Mouse (Mus musculus) midbrain, embryonic 15.5 days (tissue): ENCODE results near the gene Olfr736. TPM values are rescaled to one million over a fixed set of nuclear protein-coding genes. Genes with fewer than 3 reads are reported as not detected.

ENCODE experiments used
- ATAC-seq: fragments of 200-750 bp; cut with Nextera tagmentation; replicated peaks from 2 replicates; pipeline ENCODE4 v1.8.0; 2017; ENCODE audit warnings: moderate TSS enrichment
- H3K27ac ChIP-seq: fragments of 300-500 bp; sonication (generic); 2 replicates; pipeline ENCODE4 v1.5.1; 2015; ENCODE audit warnings: mild to moderate bottlenecking, inconsistent platforms
- H3K27me3 ChIP-seq: fragments of 300-500 bp; sonication (generic); replicated peaks from 2 replicates; pipeline ENCODE4 v1.6.1; 2015; ENCODE audit warnings: inconsistent platforms
- H3K36me3 ChIP-seq: fragments of 300-500 bp; sonication (generic); replicated peaks from 2 replicates; pipeline ENCODE4 v1.6.1; 2015; ENCODE audit warnings: inconsistent platforms
- H3K4me1 ChIP-seq: fragments of 300-500 bp; sonication (generic); 2 replicates; pipeline ENCODE4 v1.6.1; 2015; ENCODE audit warnings: inconsistent platforms
- H3K4me2 ChIP-seq: fragments of 300-500 bp; sonication (generic); 2 replicates; pipeline ENCODE4 v1.6.1; 2015; ENCODE audit warnings: inconsistent platforms, mild to moderate bottlenecking, moderate library complexity
- H3K4me3 ChIP-seq: fragments of 300-500 bp; sonication (generic); 2 replicates; pipeline ENCODE4 v1.5.1; 2015; ENCODE audit warnings: mild to moderate bottlenecking, inconsistent platforms
- H3K9ac ChIP-seq: fragments of 300-500 bp; sonication (generic); 2 replicates; pipeline ENCODE4 v1.6.1; 2015; ENCODE audit warnings: mild to moderate bottlenecking, inconsistent platforms
- H3K9me3 ChIP-seq: fragments of 300-500 bp; sonication (generic); 2 replicates; pipeline ENCODE4 v1.6.1; 2016; ENCODE audit warnings: inconsistent platforms
- WGBS: fragments of 180-500 bp; shearing (Covaris S2); methylation state at CpG from one replicate; pipeline ENCODE4 v1.1.7; 2015; ENCODE audit warnings: mixed read lengths; 5-methylcytosine and 5-hydroxymethylcytosine counted together
- polyA plus RNA-seq: library from polyadenylated mRNA; unstranded; fragments of >200 nt; fragmentation: Nextera tagmentation; extraction: Ambion mirVana; gene quantifications from 2 replicates; pipeline ENCODE4 v1.2.1, GENCODE M21; 2015

Olfr736 gene
- polyA plus RNA-seq, result not detected in 2 replicates

- 90% methylated on average over 2 of the region's 2 CpGs for WGBS
- H3K36me3 ChIP-seq, result no peaks in the 10 kb centered on the region
- no peak within 1 kb of the TSS for H3K4me2 ChIP-seq
- no peak within 1 kb of the TSS for H3K4me3 ChIP-seq
- H3K27ac ChIP-seq, result no peak within 1 kb of the TSS
- H3K4me1 ChIP-seq, result no peaks in the 10 kb centered on the region
- H3K27me3 ChIP-seq, result no peaks in the 10 kb centered on the region
- no peak within 1 kb of the TSS for H3K9ac ChIP-seq
- ATAC-seq, result no peak
- no peaks in the 10 kb centered on the region for H3K9me3 ChIP-seq
Observed at GRCm38 (mm10) chr14:50380863-50381262, at the start of gene Olfr736. Gene Olfr736, plus strand, starts transcription at chr14:50381163.

DNA sequence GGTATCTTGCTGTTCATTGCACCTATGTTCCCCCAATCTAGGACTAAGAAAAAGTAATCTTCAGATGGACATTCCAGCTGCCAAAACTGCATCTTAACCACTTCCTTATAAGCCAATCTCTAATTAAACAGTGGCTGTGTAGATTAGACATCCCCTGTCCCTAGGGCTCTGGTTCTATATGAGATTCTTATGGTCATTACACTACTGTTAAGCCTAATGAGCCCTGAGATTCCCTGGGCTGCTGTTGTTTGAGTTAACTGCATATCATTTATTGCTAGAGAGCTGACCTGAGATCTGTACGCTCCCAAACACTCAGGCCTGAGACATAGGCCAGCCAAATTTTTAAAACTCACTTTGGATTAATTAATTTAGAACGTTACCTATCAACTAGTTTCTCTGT is 32.2 kb upstream of the Olfr736 start, which contains the start of gene Olfr735:
TSS of gene Olfr735 (minus strand) at position 77 of the 400 bp plus-strand sequence.
- Histone ChIP-seq H3K27me3 (no peaks in the 10 kb centered on the region), H3K36me3 (no peaks in the 10 kb centered on the region), H3K27ac (no peak within 1 kb of the TSS), H3K9ac (no peak within 1 kb of the TSS), H3K4me2 (no peak within 1 kb of the TSS), H3K4me1 (no peaks in the 10 kb centered on the region), H3K9me3 (no peaks in the 10 kb centered on the region), H3K4me3 (no peak within 1 kb of the TSS)
- WGBS, result 90% methylated on average over 2 of the region's 2 CpGs
- ATAC-seq, result no peak

GRCm38 (mm10) chr14:50352438-50352837 is 28.5 kb upstream of the Olfr736 start:
- Histone ChIP-seq H3K9ac (no peak overlapping the region), H3K9me3 (no peaks in the 10 kb centered on the region), H3K27me3 (no peaks in the 10 kb centered on the region), H3K4me1 (no peaks in the 10 kb centered on the region), H3K27ac (no peak overlapping the region), H3K36me3 (no peaks in the 10 kb centered on the region), H3K4me3 (no peak overlapping the region), H3K4me2 (no peak overlapping the region)
- no peak for ATAC-seq
- WGBS, result 44% methylated on average over 3 of the region's 3 CpGs

GRCm38 (mm10) chr14:50356725-50357124 is 24.2 kb upstream of the Olfr736 start:
- Histone ChIP-seq H3K9me3 (no peaks in the 10 kb centered on the region), H3K27me3 (no peaks in the 10 kb centered on the region), H3K9ac (no peak overlapping the region), H3K4me3 (no peak overlapping the region), H3K27ac (no peak overlapping the region), H3K4me1 (no peaks in the 10 kb centered on the region), H3K4me2 (no peak overlapping the region), H3K36me3 (no peaks in the 10 kb centered on the region)
- ATAC-seq, result no peak
- 83% methylated on average over 2 of the region's 2 CpGs for WGBS

GRCm38 (mm10) chr14:50357593-50357992 is 23.4 kb upstream of the Olfr736 start, which contains the start of gene Tlr11:
Gene Tlr11, plus strand, starts transcription at chr14:50357914.
- WGBS, result 88% methylated on average over 2 of the region's 2 CpGs
- Histone ChIP-seq H3K27me3 (no peaks in the 10 kb centered on the region), H3K9ac (no peak within 1 kb of the TSS), H3K27ac (no peak within 1 kb of the TSS), H3K4me3 (no peak within 1 kb of the TSS), H3K36me3 (no peaks in the 10 kb centered on the region), H3K4me2 (no peak within 1 kb of the TSS), H3K9me3 (no peaks in the 10 kb centered on the region), H3K4me1 (no peaks in the 10 kb centered on the region)
- no peak for ATAC-seq

DNA sequence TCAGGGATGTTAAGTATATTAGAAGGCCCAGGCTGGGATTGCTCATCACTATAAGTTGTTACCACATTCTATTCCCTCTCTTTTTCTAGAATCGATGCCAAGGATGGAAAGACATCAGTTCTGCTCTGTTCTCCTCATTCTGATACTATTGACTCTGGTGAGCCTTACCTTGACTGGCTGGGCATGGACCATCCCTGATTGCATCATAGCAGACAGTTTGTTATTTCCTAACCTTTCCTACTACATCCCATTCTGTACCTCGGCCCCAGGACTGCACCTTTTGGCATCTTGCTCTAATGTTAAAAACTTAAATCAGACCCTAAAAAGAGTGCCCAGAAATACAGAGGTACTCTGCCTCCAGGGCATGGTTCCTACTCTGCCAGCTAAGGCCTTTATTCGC is 20.5 kb upstream of the Olfr736 start:
- H3K36me3 ChIP-seq, result no peaks in the 10 kb centered on the region
- no peaks in the 10 kb centered on the region for H3K27me3 ChIP-seq
- H3K9ac ChIP-seq, result no peak overlapping the region
- H3K27ac ChIP-seq, result no peak overlapping the region
- no peaks in the 10 kb centered on the region for H3K4me1 ChIP-seq
- H3K4me2 ChIP-seq, result no peak overlapping the region
- no peaks in the 10 kb centered on the region for H3K9me3 ChIP-seq
- H3K4me3 ChIP-seq, result no peak overlapping the region
- WGBS, result 91% methylated on average over 3 of the region's 3 CpGs
- no peak for ATAC-seq

DNA sequence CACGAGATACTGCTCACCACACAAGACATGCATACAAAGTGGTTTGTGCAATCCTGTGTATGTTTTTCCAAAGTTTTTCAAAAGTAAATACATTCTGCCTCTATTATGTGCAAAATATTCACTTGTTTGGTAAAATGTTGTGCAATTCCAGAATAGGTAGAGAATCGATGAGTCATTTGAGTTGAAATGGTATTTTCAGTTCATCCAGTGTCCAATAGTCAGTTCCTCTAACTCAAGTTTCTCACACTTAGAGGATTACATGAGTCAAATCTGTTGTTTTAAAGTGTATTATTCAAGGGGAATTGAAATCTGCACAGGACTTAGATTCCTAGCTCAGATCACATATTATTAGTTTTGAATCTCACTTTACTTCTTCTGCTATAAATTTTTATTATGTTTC is 17.4 kb upstream of the Olfr736 start:
- no peak overlapping the region for H3K9ac ChIP-seq
- 81% methylated on average over 2 of the region's 2 CpGs for WGBS
- ATAC-seq, result no peak

GRCm38 (mm10) chr14:50407268-50407667 is 26.3 kb downstream of the Olfr736 start, which contains the start of gene Olfr738:
Gene Olfr738, plus strand, starts transcription at chr14:50407568.
- no peaks in the 10 kb centered on the region for H3K27me3 ChIP-seq
- ATAC-seq, result no peak
- WGBS, result 88% methylated on average over 1 of the region's 1 CpGs

More for the DNA sequence above, 17.4 kb upstream of the Olfr736 start:
- no peaks in the 10 kb centered on the region for H3K36me3 ChIP-seq
- H3K4me1 ChIP-seq, result no peaks in the 10 kb centered on the region
- H3K27me3 ChIP-seq, result no peaks in the 10 kb centered on the region
- H3K9me3 ChIP-seq, result no peaks in the 10 kb centered on the region
- H3K4me3 ChIP-seq, result no peak overlapping the region
- H3K4me2 ChIP-seq, result no peak overlapping the region
- no peak overlapping the region for H3K27ac ChIP-seq

GRCm38 (mm10) chr14:50418326-50418725 is 37.4 kb downstream of the Olfr736 start, which contains the start of gene Olfr739:
Gene Olfr739, plus strand, starts transcription at chr14:50418626.
- Histone ChIP-seq H3K4me1 (no peaks in the 10 kb centered on the region), H3K27ac (no peak within 1 kb of the TSS), H3K4me3 (no peak within 1 kb of the TSS), H3K36me3 (no peaks in the 10 kb centered on the region), H3K9me3 (no peaks in the 10 kb centered on the region), H3K9ac (no peak within 1 kb of the TSS), H3K4me2 (no peak within 1 kb of the TSS), H3K27me3 (no peaks in the 10 kb centered on the region)
- 81% methylated on average over 2 of the region's 2 CpGs for WGBS
- ATAC-seq, result no peak

More at GRCm38 (mm10) chr14:50407268-50407667, 26.3 kb downstream of the Olfr736 start, which contains the start of gene Olfr738:
- Histone ChIP-seq H3K9me3 (no peaks in the 10 kb centered on the region), H3K4me1 (no peaks in the 10 kb centered on the region), H3K27ac (no peak within 1 kb of the TSS), H3K4me3 (no peak within 1 kb of the TSS), H3K9ac (no peak within 1 kb of the TSS), H3K36me3 (no peaks in the 10 kb centered on the region), H3K4me2 (no peak within 1 kb of the TSS)

Other genes starting within 250 kb of the Olfr736 start
- gene Olfr728, start 238.5 kb upstream of the Olfr736 start, polyA plus RNA-seq, result not detected in 2 replicates
- gene Olfr729, start 228.3 kb upstream of the Olfr736 start, polyA plus RNA-seq, result not detected in 2 replicates
- not detected in 2 replicates for gene Olfr730, start 193.0 kb upstream of the Olfr736 start, polyA plus RNA-seq
- not detected in 2 replicates for gene Olfr731, start 139.3 kb upstream of the Olfr736 start, polyA plus RNA-seq
- gene Olfr732, start 97.0 kb upstream of the Olfr736 start, polyA plus RNA-seq, result not detected in 2 replicates
- gene Olfr733, start 79.6 kb upstream of the Olfr736 start, polyA plus RNA-seq, result not detected in 2 replicates
- not detected in 2 replicates for gene Olfr734, start 54.4 kb upstream of the Olfr736 start, polyA plus RNA-seq
- gene Olfr735, start 32.3 kb upstream of the Olfr736 start, polyA plus RNA-seq, result not detected in 2 replicates
- gene Tlr11, start 23.2 kb upstream of the Olfr736 start, polyA plus RNA-seq, result not detected in 2 replicates
- gene Olfr738, start 26.4 kb downstream of the Olfr736 start, polyA plus RNA-seq, result not detected in 2 replicates
- not detected in 2 replicates for gene Olfr739, start 37.5 kb downstream of the Olfr736 start, polyA plus RNA-seq
- gene Olfr740, start 64.4 kb downstream of the Olfr736 start, polyA plus RNA-seq, result not detected in 2 replicates
- gene Olfr741, start 91.6 kb downstream of the Olfr736 start, polyA plus RNA-seq, result not detected in 2 replicates
- not detected in 2 replicates for gene Olfr742, start 122.4 kb downstream of the Olfr736 start, polyA plus RNA-seq
- not detected in 2 replicates for gene Olfr743, start 140.7 kb downstream of the Olfr736 start, polyA plus RNA-seq
- gene Olfr744, start 233.7 kb downstream of the Olfr736 start, polyA plus RNA-seq, result not detected in 2 replicates